9 mouse cellular contexts compared by ENCODE assay signal in the genomic region with DNA sequence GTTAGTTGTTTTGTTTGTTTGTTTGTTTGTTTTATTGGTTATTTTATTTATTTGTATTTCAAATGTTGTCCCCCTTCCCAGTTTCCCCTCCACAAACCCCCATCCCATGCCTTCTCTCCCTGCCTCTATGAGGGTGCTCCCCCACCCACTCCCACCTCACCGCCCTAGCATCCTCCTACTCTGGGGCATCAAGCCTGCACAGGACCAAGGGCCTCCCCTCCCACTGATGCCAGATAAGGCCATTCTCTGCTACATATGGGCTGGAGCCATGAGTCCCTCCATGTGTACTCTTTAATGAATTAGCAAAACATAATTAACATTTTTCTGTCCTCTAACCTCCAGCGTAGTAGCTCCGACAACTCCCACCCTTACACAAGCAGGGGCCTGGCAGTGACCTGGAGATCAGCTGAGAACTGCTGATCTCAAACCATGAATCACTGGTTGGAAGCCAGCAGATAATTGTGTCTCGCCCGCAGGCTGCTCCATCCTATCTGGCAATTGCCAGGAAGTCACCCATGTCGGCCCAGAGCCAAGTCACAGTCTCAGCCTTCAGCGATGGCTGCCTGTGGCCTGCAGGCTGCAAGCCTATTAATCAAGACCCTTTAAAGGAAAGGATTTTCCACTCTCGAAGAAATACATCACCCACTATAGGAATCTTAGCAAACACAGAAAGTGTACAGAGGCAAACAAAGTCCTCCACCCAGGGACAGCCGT.
DNase-seq lines count a peak whose midpoint lies in the region; ATAC-seq lines count a peak whose summit lies in the region.
"Had no signal": no experiment of that assay in that cellular context is flagged by ENCODE, and none has a peak within 500 bp of the region (broad histone marks: within the 10 kb centered on the region; RNA-seq: fewer than 3 reads in every experiment).

No protein-coding gene starts in this region.

- no peak for DNase-seq in forebrain, embryonic 10.5 days (ENCODE audit: extremely low spot score, low spot score)
- no peak for DNase-seq in forebrain, embryonic 11.5 days (ENCODE audit: low spot score)
- DNase-seq in 3134 (ENCODE audit: extremely low read depth, insufficient read length, low spot score): peak; percentile 55
- DNase-seq in cerebellum, adult 9-11 months: peak; percentile 59
- DNase-seq in heart, postnatal 25 days (ENCODE audit: low spot score): peak; percentile 22
- peak; percentile 23 for DNase-seq in testis, postnatal 14 days (ENCODE audit: low spot score)
- no peak for DNase-seq in spleen, postnatal 4 days (ENCODE audit: low spot score in 2 of 2)

- no peak overlapping the region for H3K4me2 ChIP-seq in forebrain, embryonic 11.5 days (ENCODE audit: low read depth, low read length, severe bottlenecking)
- H3K4me2 ChIP-seq: embryonic facial prominence, embryonic 12.5 days had no signal

- peaks cover 22% of the 10 kb centered on the region for H3K4me1 ChIP-seq in forebrain, embryonic 10.5 days
- H3K4me1 ChIP-seq in forebrain, embryonic 11.5 days (replicated peaks; ENCODE audit: control insufficient read depth, insufficient read depth, low read length): 0 out of 2 replicates have a peak, but pooled peaks cover 2% of the 10 kb centered on the region
- H3K4me1 ChIP-seq: embryonic facial prominence, embryonic 12.5 days had no signal

- H3K9ac ChIP-seq in forebrain, embryonic 11.5 days (ENCODE audit: low read length): no peak overlapping the region
- H3K9ac ChIP-seq: embryonic facial prominence, embryonic 12.5 days had no signal

- ATAC-seq in forebrain, embryonic 11.5 days (replicated peaks; ENCODE audit: low FRiP score): no peak
- ATAC-seq in monocyte, adult 5-6 weeks (replicated peaks; ENCODE audit: insufficient number of reproducible peaks, low FRiP score, low TSS enrichment, poor library complexity, severe bottlenecking): no peak

- intact Hi-C loops in heart, postnatal 25 days (cut with DNase I): no loop called here

- H3K27me3 ChIP-seq in forebrain, embryonic 10.5 days (ENCODE audit: poor library complexity, severe bottlenecking): peaks cover 7% of the 10 kb centered on the region
- H3K27me3 ChIP-seq in forebrain, embryonic 11.5 days (ENCODE audit: control insufficient read depth, insufficient read depth, low read length): no peaks in the 10 kb centered on the region
- H3K27me3 ChIP-seq: embryonic facial prominence, embryonic 12.5 days had no signal

- H3K9me3 ChIP-seq in forebrain, embryonic 10.5 days: no peaks in the 10 kb centered on the region
- no peaks in the 10 kb centered on the region for H3K9me3 ChIP-seq in forebrain, embryonic 11.5 days (ENCODE audit: control insufficient read depth, low read length)
- H3K9me3 ChIP-seq: embryonic facial prominence, embryonic 12.5 days had no signal

- H3K4me3 ChIP-seq in forebrain, embryonic 10.5 days: no peak overlapping the region
- H3K4me3 ChIP-seq in forebrain, embryonic 11.5 days (ENCODE audit: low read depth, low read length): no peak overlapping the region
- H3K4me3 ChIP-seq: embryonic facial prominence, embryonic 12.5 days had no signal

- 84% methylated on average over 9 of the region's 9 CpGs for WGBS in forebrain, embryonic 10.5 days
- WGBS in forebrain, embryonic 11.5 days: 90% methylated on average over 9 of the region's 9 CpGs

- H3K27ac ChIP-seq in forebrain, embryonic 10.5 days: peak overlapping the region; percentile 20; the same call in 1 of the 2 replicates
- H3K27ac ChIP-seq in forebrain, embryonic 11.5 days (ENCODE audit: low read depth, low read length): no peak overlapping the region
- H3K27ac ChIP-seq: embryonic facial prominence, embryonic 12.5 days had no signal

- no peaks in the 10 kb centered on the region for H3K36me3 ChIP-seq in forebrain, embryonic 10.5 days (replicated peaks)
- no peaks in the 10 kb centered on the region for H3K36me3 ChIP-seq in forebrain, embryonic 11.5 days (ENCODE audit: control insufficient read depth, insufficient read depth, low read length)
- H3K36me3 ChIP-seq: embryonic facial prominence, embryonic 12.5 days had no signal

Comparison
In these comparisons a context has a peak if more than half of its experiments do, and no peak if none do; other contexts are left out.
1. DNase-seq: peak in 3134 (single experiment), cerebellum, adult 9-11 months (single experiment), heart, postnatal 25 days (single experiment) and testis, postnatal 14 days (single experiment); none in forebrain, embryonic 10.5 days (single experiment), forebrain, embryonic 11.5 days (single experiment) and spleen, postnatal 4 days (0 of 2).